Comparison of ENCODE assay signal across 8 mouse cellular contexts in genomic region chr11:97021873-97022484, GRCm38 (mm10). TPM values are rescaled to one million over a fixed set of nuclear protein-coding genes. Genes with fewer than 3 reads are reported as not detected.
DNase-seq lines count a peak whose midpoint lies in the region; ATAC-seq and TF ChIP-seq lines count a peak whose summit lies in the region.

No protein-coding gene starts in this region.

- peak; percentile 81 for TF ChIP-seq CTCF in lung, embryonic 14.5 days (IDR thresholded peaks at IDR 0.05; ENCODE audit: low read depth)

- WGBS in forebrain, embryonic 13.5 days, result under 1% methylated on average over 50 of the region's 50 CpGs
- under 1% methylated on average over 50 of the region's 50 CpGs for whole genome bisulfite sequencing in lung, embryonic 14.5 days
- WGBS in neural tube, embryonic 15.5 days, result under 1% methylated on average over 50 of the region's 50 CpGs

- no peaks in the 10 kb centered on the region for H3K9me3 ChIP-seq in forebrain, embryonic 13.5 days (replicated peaks)
- H3K9me3 ChIP-seq in lung, embryonic 14.5 days (ENCODE audit: low read depth, low read length), result no peaks in the 10 kb centered on the region
- H3K9me3 ChIP-seq in neural tube, embryonic 15.5 days (replicated peaks), result no peaks in the 10 kb centered on the region

- H3K4me2 ChIP-seq in forebrain, embryonic 13.5 days, result peak overlapping the region; percentile 75
- H3K4me2 ChIP-seq in lung, embryonic 14.5 days, result peak overlapping the region; percentile 88
- peak overlapping the region; percentile 84 for H3K4me2 ChIP-seq in neural tube, embryonic 15.5 days

- peak overlapping the region; percentile 50 for H3K4me3 ChIP-seq in forebrain, embryonic 13.5 days
- peak overlapping the region; percentile 52 for H3K4me3 ChIP-seq in lung, embryonic 14.5 days (ENCODE audit: low read depth, low read length)
- peak overlapping the region; percentile 50 for H3K4me3 ChIP-seq in neural tube, embryonic 15.5 days (replicated peaks)

- no peaks in the 10 kb centered on the region for H3K36me3 ChIP-seq in forebrain, embryonic 13.5 days (ENCODE audit: poor library complexity, severe bottlenecking)
- no peaks in the 10 kb centered on the region for H3K36me3 ChIP-seq in lung, embryonic 14.5 days (ENCODE audit: insufficient read depth)
- H3K36me3 ChIP-seq in neural tube, embryonic 15.5 days, result no peaks in the 10 kb centered on the region

- H3K27me3 ChIP-seq in forebrain, embryonic 13.5 days, result peaks cover 86% of the 10 kb centered on the region
- H3K27me3 ChIP-seq in lung, embryonic 14.5 days (ENCODE audit: insufficient read depth, low read length), result peaks cover 69% of the 10 kb centered on the region
- peaks cover 80% of the 10 kb centered on the region for H3K27me3 ChIP-seq in neural tube, embryonic 15.5 days (replicated peaks)

- H3K9ac ChIP-seq in forebrain, embryonic 13.5 days, result peak overlapping the region; percentile 63
- peak overlapping the region; percentile 54 for H3K9ac ChIP-seq in lung, embryonic 14.5 days
- H3K9ac ChIP-seq in neural tube, embryonic 15.5 days (replicated peaks), result peak overlapping the region; percentile 51

- ATAC-seq in forebrain, embryonic 13.5 days, result peak; percentile 42; the same call in 1 of the 2 replicates
- ATAC-seq in lung, embryonic 14.5 days (ENCODE audit: insufficient read depth), result peak; percentile 48
- ATAC-seq in neural tube, embryonic 15.5 days (ENCODE audit: low FRiP score), result peak; percentile 60; the same call in 1 of the 2 replicates

- peak; percentile 93 for DNase-seq in ES-CJ7 (ENCODE audit: low read depth, low spot score)
- peak; percentile 66 for DNase-seq in cerebellum, adult 11 months
- DNase-seq in heart, postnatal 14 days, result peak; percentile 80 to 87
- peak; percentile 87 to 92 for DNase-seq in kidney, postnatal 4 days
- DNase-seq in lung, embryonic 14.5 days, result peak; percentile 87
- DNase-seq in thymus, adult 18-20 months, result peak; percentile 79 to 83

- intact Hi-C loops in heart, postnatal 14 days (cut with DNase I), result loop anchor here (1.0 kb wide), 1 partner anchor 40 kb away; the partner anchor contains the start of gene Sp2

- H3K27ac ChIP-seq in forebrain, embryonic 13.5 days, result no peak overlapping the region
- H3K27ac ChIP-seq in lung, embryonic 14.5 days (ENCODE audit: low read depth), result no peak overlapping the region
- H3K27ac ChIP-seq in neural tube, embryonic 15.5 days (replicated peaks), result no peak overlapping the region

- H3K4me1 ChIP-seq in forebrain, embryonic 13.5 days, result peaks cover 27% of the 10 kb centered on the region
- peaks cover 20% of the 10 kb centered on the region for H3K4me1 ChIP-seq in lung, embryonic 14.5 days (ENCODE audit: insufficient read depth)
- peaks cover 48% of the 10 kb centered on the region for H3K4me1 ChIP-seq in neural tube, embryonic 15.5 days

RNA-seq across cellular contexts. Expression of gene Scrn2, which starts 7.8 kb away (rescaled TPM):
- polyA plus RNA-seq in forebrain, embryonic 13.5 days (2015; fragmentation: Nextera tagmentation; extraction: Ambion mirVana), result 22.8 and 23.0 TPM in 2 replicates
- 10 to 100 TPM; 10.2 to 11.6 TPM for total RNA-seq in heart, postnatal 14 days (2021)
- polyA plus RNA-seq in lung, embryonic 14.5 days (2014; fragmentation: Nextera tagmentation; extraction: Ambion mirVana), result 24.5 and 30.2 TPM in 2 replicates
- 12.6 and 18.5 TPM in 2 replicates for polyA plus RNA-seq in neural tube, embryonic 15.5 days (2015; fragmentation: Nextera tagmentation; extraction: Ambion mirVana)

RNA-seq across cellular contexts. Expression of gene Sp6, which starts 8.8 kb away (rescaled TPM):
- polyA plus RNA-seq in forebrain, embryonic 13.5 days (2015; fragmentation: Nextera tagmentation; extraction: Ambion mirVana), result 0.15 and 0.21 TPM in 2 replicates
- total RNA-seq in heart, postnatal 14 days (2021), result under 1 TPM; 0.07 to 0.12 TPM
- 0.22 and 0.43 TPM in 2 replicates for polyA plus RNA-seq in lung, embryonic 14.5 days (2014; fragmentation: Nextera tagmentation; extraction: Ambion mirVana)
- polyA plus RNA-seq in neural tube, embryonic 15.5 days (2015; fragmentation: Nextera tagmentation; extraction: Ambion mirVana), result 0.23 and 0.52 TPM in 2 replicates

RNA-seq across cellular contexts. Expression of gene Lrrc46, which starts 19.2 kb away (rescaled TPM):
- 3.0 and 3.6 TPM in 2 replicates for polyA plus RNA-seq in forebrain, embryonic 13.5 days (2015; fragmentation: Nextera tagmentation; extraction: Ambion mirVana)
- total RNA-seq in heart, postnatal 14 days (2021), result under 1 TPM; 0.27 to 0.69 TPM
- 1.1 and 1.5 TPM in 2 replicates for polyA plus RNA-seq in lung, embryonic 14.5 days (2014; fragmentation: Nextera tagmentation; extraction: Ambion mirVana)
- 1.9 and 2.3 TPM in 2 replicates for polyA plus RNA-seq in neural tube, embryonic 15.5 days (2015; fragmentation: Nextera tagmentation; extraction: Ambion mirVana)

RNA-seq across cellular contexts. Expression of gene Mrpl10, which starts 19.4 kb away (rescaled TPM):
- polyA plus RNA-seq in forebrain, embryonic 13.5 days (2015; fragmentation: Nextera tagmentation; extraction: Ambion mirVana), result 59.3 and 60.7 TPM in 2 replicates
- 10 to 100 TPM; 79.9 to 88.0 TPM for total RNA-seq in heart, postnatal 14 days (2021)
- 84.5 and 85.5 TPM in 2 replicates for polyA plus RNA-seq in lung, embryonic 14.5 days (2014; fragmentation: Nextera tagmentation; extraction: Ambion mirVana)
- 63.7 and 67.4 TPM in 2 replicates for polyA plus RNA-seq in neural tube, embryonic 15.5 days (2015; fragmentation: Nextera tagmentation; extraction: Ambion mirVana)

RNA-seq across cellular contexts. Expression of gene Osbpl7, which starts 28.4 kb away (rescaled TPM):
- 7.8 and 8.7 TPM in 2 replicates for polyA plus RNA-seq in forebrain, embryonic 13.5 days (2015; fragmentation: Nextera tagmentation; extraction: Ambion mirVana)
- 1 to 10 TPM; 4.6 to 4.9 TPM for total RNA-seq in heart, postnatal 14 days (2021)
- 6.3 and 12.8 TPM in 2 replicates for polyA plus RNA-seq in lung, embryonic 14.5 days (2014; fragmentation: Nextera tagmentation; extraction: Ambion mirVana)
- 10.4 and 12.7 TPM in 2 replicates for polyA plus RNA-seq in neural tube, embryonic 15.5 days (2015; fragmentation: Nextera tagmentation; extraction: Ambion mirVana)
